Mouse (Mus musculus) T-helper 2 cell (primary cell): ENCODE measurements around the gene Ccdc96.

Experiments used
- in situ Hi-C: fragments of 300-600 bp; cut with MboI, MseI; formaldehyde crosslinking; loops from one replicate; pipeline ENCODE4 v1.15.1; 2025; ENCODE audit warnings: high pct_unique_total_duplicates

Gene Ccdc96

DNA sequence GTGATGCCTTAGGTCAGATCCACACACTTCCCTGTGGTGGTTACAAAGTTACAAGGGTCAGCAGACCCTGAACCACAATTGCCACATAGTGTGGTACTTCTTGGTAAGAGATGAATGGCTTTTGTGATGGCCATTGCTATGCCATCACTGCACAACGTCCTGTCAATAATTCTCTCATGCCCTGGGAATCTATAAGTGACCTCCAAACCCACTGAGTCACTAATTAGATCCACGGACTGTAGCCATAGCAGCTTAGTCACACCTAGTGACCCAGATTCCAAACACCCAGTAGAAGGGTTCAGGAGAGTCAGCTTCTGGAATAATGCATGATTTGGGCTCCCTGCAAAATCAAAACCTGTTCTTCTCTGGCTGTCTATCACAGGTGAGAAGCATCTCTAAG lies 40.8 kb downstream of the Ccdc96 start:
- in situ Hi-C loops: no loop called here

DNA sequence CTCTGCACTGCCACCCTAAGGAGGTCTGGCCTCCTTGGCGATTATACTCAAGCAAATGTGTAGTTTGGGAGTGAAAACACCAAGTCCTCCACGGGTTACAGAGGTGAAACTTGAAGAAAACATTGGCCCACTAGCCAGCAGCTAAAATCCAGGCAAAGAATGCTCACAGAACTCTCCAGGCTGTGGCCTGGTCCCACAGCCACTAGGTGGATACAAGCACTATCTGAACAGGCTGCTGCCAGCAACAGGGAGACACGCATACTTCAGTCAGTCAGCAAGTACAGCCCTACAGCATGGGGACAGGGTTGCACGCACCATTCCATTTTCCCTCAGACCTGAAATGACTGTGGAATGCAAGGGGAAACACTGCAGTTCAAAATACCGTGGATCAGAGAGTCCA lies 41.9 kb downstream of the Ccdc96 start:
- in situ Hi-C loops: no loop called here

DNA sequence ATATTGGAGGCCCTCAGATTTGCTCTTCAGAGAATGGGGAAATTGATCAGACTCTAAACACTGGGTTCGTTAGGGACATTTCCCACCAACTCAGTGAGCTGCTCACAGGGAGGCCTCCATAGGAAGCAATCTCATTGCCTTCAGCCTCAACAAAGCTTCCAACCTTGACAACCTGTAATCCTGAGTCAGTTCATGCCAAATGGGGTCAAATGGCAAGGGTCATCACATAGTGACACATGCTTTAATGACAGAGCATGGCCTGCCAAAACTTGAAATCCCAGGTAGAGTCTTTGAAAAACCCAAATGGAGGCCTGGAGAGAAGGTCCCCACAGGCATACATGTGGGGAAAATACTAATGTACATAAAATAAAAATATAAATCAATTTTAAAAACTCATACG lies 42.5 kb downstream of the Ccdc96 start:
- in situ Hi-C loops: no loop called here

DNA sequence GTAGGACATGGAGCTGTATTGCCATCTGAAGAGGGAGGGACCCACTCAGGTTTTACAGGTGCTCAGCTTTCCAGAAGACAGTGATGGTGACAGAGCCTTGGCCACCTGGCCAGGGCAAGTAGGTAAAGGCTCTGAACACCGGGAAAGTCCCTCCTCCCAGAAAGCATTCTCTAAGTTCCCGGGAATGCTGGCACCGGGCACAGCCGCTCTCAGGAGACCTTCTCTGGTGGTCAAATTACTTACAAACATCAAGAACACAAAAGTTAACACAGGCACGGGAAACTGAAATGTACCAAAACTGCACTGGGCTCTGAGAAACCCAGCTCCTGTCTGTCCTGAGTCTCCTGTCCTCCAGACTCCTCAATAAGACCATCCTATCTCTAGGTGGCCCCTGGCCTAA lies 45.3 kb downstream of the Ccdc96 start:
- in situ Hi-C loops: loop anchor here (5.0 to 10.0 kb wide), 3 partner anchors 42 to 1735 kb away; partner anchors contain the start of gene Tmem128

DNA sequence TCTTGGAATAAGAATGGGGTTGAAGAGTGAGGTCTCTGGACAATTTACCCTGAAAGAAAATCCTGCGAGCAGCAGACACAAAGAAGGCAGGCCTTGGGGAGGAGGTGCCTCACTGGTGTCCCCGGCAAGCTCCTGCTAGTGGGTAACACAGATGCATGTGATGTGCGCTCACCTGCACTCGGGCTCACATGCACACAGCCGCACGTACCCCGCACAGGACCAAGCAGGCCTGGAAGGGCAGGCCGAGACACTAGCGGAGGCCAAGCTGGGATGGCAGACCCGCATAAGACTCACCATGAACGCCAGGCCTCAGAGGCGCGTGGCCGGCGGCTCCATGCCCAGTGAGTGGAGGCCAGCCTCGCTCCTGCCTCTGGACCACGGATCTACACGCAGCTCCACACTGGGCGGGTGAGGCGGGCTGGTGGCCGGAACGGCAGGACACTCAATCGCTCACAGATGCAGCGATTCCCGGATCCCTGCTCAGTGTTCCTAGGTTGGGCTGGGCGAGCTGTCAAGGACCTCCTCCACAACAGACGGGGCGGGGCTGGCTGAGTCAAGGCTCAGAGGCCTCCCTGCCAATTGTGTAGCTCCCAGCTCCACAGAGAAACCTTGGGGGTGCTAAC lies 45.9 kb downstream of the Ccdc96 start:
- in situ Hi-C loops: loop anchor here (5.0 to 10.0 kb wide), 3 partner anchors 43 to 1735 kb away; partner anchors contain the start of gene Tmem128

DNA sequence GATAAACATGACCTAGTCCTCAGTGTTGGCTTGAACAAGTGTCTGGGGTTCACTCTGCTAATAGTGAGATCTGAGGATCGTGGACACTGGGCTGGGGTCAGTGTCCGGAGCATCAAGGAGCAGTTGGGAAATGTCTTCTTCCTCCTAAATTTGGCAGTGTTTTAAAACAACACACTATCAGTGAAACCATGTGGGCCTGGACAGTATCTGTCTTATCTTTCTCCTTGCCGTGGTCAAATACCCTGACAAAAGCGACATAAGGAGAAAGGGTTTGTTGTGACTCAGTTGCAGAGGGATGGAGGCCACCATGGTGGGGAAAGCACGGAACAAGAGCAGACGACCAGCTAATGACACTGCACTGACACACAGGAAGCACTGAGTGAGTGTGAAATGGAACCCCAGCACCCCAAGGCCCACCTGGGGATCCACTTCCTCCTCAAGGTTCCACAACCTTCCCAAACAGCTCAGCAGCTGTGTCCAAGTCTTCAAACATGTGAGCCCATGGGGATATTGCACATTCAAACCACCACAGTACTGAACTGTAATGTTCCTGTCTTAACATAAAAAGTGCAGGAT lies 50.2 kb downstream of the Ccdc96 start:
- in situ Hi-C loops: loop anchor here (5.0 to 10.0 kb wide), 3 partner anchors 47 to 1730 kb away; partner anchors contain the start of gene Tmem128

DNA sequence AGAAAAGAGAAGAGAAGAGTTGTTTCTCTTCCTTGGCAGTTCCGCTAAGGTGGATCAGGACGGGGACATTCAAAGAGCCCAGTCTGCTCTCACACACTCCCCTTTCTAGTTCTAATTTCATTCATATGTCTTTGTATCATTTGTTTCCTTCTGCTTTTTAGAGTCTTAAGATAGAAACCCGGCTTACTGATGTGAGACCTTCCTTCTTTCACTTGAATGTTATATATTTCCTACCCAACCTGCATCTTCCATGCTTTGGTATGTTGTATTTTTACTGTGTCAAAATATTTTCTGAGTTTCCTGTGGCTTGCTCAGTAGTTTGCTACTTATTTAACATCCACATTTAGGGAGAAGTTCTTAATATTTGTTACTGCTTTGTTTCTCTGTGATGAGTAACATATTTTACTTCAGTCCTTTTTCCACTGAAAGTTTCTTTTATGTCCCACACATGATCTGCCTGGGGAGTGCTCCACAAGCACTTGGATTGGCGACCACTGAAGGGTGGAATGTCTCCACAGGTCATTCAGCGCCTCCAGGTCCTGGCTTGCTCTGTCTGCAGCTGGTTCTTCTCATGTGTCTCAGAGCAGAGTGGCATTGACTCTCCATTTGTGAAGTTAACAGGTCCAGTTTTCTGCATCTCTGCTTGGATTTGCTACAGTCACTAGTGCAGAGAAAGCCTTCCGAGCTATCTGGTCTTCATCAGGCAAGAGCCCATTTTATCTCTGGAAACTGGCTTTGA lies 51.2 kb downstream of the Ccdc96 start:
- in situ Hi-C loops: loop anchor here (10.0 kb wide), 1 partner anchor 1729 kb away; the partner anchor contains the start of gene Tmem128

DNA sequence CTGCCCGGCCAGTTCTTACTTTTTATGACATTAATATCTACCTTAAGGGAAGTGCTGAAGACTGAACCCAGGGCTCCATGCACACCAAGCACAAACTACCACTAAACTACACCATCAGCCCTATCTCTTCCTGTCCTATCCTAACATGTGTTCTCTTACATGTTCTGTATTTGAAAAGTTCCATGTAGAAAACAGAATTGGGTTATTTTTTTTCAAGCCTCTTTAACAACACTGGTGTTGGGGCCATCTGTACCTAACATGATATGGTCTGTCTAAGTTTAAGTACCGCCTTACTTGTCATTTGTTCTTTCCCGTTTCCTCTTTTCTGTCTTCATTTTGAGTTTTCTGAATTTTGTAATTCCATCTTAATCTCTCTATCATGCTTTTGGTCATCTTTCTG lies 52.0 kb downstream of the Ccdc96 start:
- in situ Hi-C loops: loop anchor here (10.0 kb wide), 1 partner anchor 1728 kb away; the partner anchor contains the start of gene Tmem128
